Mouse (Mus musculus) hindbrain, embryonic 15.5 days (tissue): Measurements from ENCODE around the gene Lhx2. TPM values are rescaled to one million over a fixed set of nuclear protein-coding genes. Genes with fewer than 3 reads are reported as not detected.
A peak's percentile ranks its signal among the peaks of the same experiment; 100 is the strongest.

Experiments
- ATAC-seq: fragments of 200-750 bp; cut with Nextera tagmentation; 2 replicates; pipeline ENCODE4 v1.8.0; 2017; ENCODE audit warnings: low read depth, moderate number of reproducible peaks, moderate TSS enrichment; ENCODE audit not compliant: low FRiP score
- H3K27ac ChIP-seq: fragments of 300-500 bp; sonication (generic); replicated peaks from 2 replicates; pipeline ENCODE4 v1.5.1; 2015; ENCODE audit warnings: mild to moderate bottlenecking, inconsistent platforms
- H3K27me3 ChIP-seq: fragments of 300-500 bp; sonication (generic); 2 replicates; pipeline ENCODE4 v1.6.1; 2015; ENCODE audit warnings: control low read depth, inconsistent platforms
- H3K36me3 ChIP-seq: fragments of 300-500 bp; sonication (generic); 2 replicates; pipeline ENCODE4 v1.6.1; 2015; ENCODE audit warnings: control low read depth, inconsistent platforms
- H3K4me1 ChIP-seq: fragments of 300-500 bp; sonication (generic); replicated peaks from 2 replicates; pipeline ENCODE4 v1.6.1; 2015; ENCODE audit warnings: control low read depth, inconsistent platforms
- H3K4me2 ChIP-seq: fragments of 300-500 bp; sonication (generic); 2 replicates; pipeline ENCODE4 v1.6.1; 2015; ENCODE audit warnings: moderate library complexity, mild to moderate bottlenecking, inconsistent platforms
- H3K4me3 ChIP-seq: fragments of 300-500 bp; sonication (generic); 2 replicates; pipeline ENCODE4 v1.5.1; 2015; ENCODE audit warnings: mild to moderate bottlenecking, inconsistent platforms
- H3K9ac ChIP-seq: fragments of 300-500 bp; sonication (generic); 2 replicates; pipeline ENCODE4 v1.6.1; 2015; ENCODE audit warnings: inconsistent platforms
- H3K9me3 ChIP-seq: fragments of 300-500 bp; sonication (generic); 2 replicates; pipeline ENCODE4 v1.6.1; 2016; ENCODE audit warnings: control low read depth, inconsistent platforms
- WGBS: fragments of 180-500 bp; shearing (Covaris S2); methylation state at CpG from one replicate; pipeline ENCODE4 v1.1.7; 2015; 5-methylcytosine and 5-hydroxymethylcytosine counted together
- polyA plus RNA-seq: library from polyadenylated mRNA; unstranded; fragments of >200 nt; fragmentation: Nextera tagmentation; extraction: Ambion mirVana; gene quantifications from 2 replicates; pipeline ENCODE4 v1.2.1, GENCODE M21; 2015

Lhx2 gene
- polyA plus RNA-seq, 1 experiment from 2014 or later: 12.3 TPM

- H3K27me3 ChIP-seq: peaks cover 94% of the 10 kb centered on the region
- no peak for ATAC-seq
- no peak overlapping the region for H3K27ac ChIP-seq
- no peaks in the 10 kb centered on the region for H3K36me3 ChIP-seq
- no peak overlapping the region for H3K9ac ChIP-seq
- peaks cover 29% of the 10 kb centered on the region for H3K4me1 ChIP-seq
- peak overlapping the region; percentile 52 for H3K4me2 ChIP-seq
- peak overlapping the region; percentile 29 for H3K4me3 ChIP-seq
- H3K9me3 ChIP-seq: no peaks in the 10 kb centered on the region
- under 1% methylated on average over 19 of the region's 19 CpGs for WGBS
Measured at GRCm38 (mm10) chr2:38348660-38349420, 9.8 kb downstream of the Lhx2 start.

DNA sequence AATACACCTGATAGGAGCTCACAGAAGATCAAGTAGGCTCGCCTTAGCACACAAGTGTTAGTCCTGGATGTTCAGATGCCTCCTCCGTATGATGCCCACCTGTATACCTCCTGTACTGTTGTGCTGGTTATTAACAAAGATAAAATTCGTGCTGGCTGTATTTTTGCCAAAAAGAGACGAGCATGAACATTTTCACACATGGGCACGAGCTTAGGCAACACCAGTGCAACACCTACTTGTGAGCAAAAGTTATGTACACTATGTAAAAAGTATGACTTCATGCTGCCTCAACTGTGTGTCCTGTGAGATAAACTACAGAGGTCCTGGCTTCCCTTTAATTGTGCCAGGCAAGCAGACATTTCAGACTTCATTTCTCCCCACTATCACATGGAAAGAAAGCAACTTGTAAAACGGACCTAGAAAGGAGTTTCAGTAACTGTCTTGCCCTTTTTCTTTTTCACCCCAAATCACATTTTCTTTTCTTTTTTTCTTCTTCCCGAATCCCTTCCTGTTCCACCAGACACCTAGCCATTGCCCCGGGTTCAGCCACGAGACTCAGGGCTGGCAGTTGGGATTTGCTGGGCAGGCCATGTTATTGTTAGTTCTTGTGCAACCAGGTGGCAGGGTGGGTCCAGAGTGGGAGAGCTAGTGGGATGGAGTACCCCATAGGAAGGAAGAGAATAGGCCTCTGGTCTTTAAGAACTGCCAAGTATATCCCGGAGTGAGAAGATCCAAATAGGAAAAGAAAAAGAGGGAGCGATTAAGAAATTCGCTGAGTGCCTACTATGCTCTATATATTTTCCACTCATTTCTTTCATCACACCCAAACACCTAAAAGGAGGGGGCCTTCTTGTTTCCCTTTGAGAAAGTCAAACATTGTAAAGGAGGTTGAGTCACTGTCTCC, 10.6 kb downstream of the Lhx2 start:
- no peaks in the 10 kb centered on the region for H3K36me3 ChIP-seq
- H3K9ac ChIP-seq: no peak overlapping the region
- H3K27me3 ChIP-seq: peaks cover 94% of the 10 kb centered on the region
- WGBS: 7% methylated on average over 12 of the region's 12 CpGs
- no peak for ATAC-seq
- no peaks in the 10 kb centered on the region for H3K9me3 ChIP-seq
- peak overlapping the region; percentile 75 for H3K4me2 ChIP-seq
- no peak overlapping the region for H3K27ac ChIP-seq
- H3K4me1 ChIP-seq: peaks cover 29% of the 10 kb centered on the region
- H3K4me3 ChIP-seq: peak overlapping the region; percentile 39; the same call in 1 of the 2 replicates

GRCm38 (mm10) chr2:38350386-38350785, 11.3 kb downstream of the Lhx2 start:
- H3K27ac ChIP-seq: 0 out of 2 replicates have a peak overlapping the region, but pooled peaks have one; percentile 6
- no peaks in the 10 kb centered on the region for H3K9me3 ChIP-seq
- H3K36me3 ChIP-seq: no peaks in the 10 kb centered on the region
- H3K4me1 ChIP-seq: peaks cover 29% of the 10 kb centered on the region
- H3K9ac ChIP-seq: peak overlapping the region; percentile 25; the same call in 1 of the 2 replicates
- WGBS: 0% methylated on average over 13 of the region's 13 CpGs
- H3K27me3 ChIP-seq: peaks cover 93% of the 10 kb centered on the region
- peak overlapping the region; percentile 75 for H3K4me2 ChIP-seq
- no peak for ATAC-seq
- H3K4me3 ChIP-seq: peak overlapping the region; percentile 39

DNA sequence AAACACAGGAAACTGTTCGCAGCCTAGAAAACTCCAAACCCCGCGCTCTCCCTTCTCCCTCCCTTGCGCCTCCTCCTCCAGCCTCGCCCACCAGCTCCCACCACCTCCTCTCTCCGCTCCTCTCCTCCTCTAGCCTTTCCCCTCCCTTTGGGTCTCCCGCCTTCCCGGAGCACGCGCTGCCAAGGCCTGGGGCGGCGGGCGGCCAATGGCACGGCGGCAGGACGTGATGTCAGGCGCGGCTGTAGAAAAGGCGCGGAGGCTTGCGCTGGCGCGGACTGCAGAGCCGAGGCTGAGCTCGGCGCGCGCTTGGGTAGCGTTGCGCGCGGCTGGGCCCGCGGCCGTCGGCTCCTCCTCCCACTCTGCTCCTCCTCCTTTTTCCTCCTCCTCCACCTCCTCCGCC, 11.7 kb downstream of the Lhx2 start:
- Histone ChIP-seq H3K4me3 (peak overlapping the region; percentile 39), H3K4me1 (peaks cover 29% of the 10 kb centered on the region), H3K27ac (0 out of 2 replicates have a peak overlapping the region, but pooled peaks have one; percentile 6), H3K4me2 (peak overlapping the region; percentile 75), H3K27me3 (peaks cover 90% of the 10 kb centered on the region), H3K9me3 (no peaks in the 10 kb centered on the region), H3K9ac (peak overlapping the region; percentile 26), H3K36me3 (no peaks in the 10 kb centered on the region)
- under 1% methylated on average over 33 of the region's 37 CpGs for WGBS
- ATAC-seq: peak; percentile 90

GRCm38 (mm10) chr2:38351641-38352320, 12.7 kb downstream of the Lhx2 start:
- under 1% methylated on average over 53 of the region's 57 CpGs for WGBS
- peak overlapping the region; percentile 39 for H3K4me3 ChIP-seq
- no peaks in the 10 kb centered on the region for H3K9me3 ChIP-seq
- H3K4me2 ChIP-seq: peak overlapping the region; percentile 75
- peaks cover 35% of the 10 kb centered on the region for H3K4me1 ChIP-seq
- no peak overlapping the region; the same call in 1 of the 2 replicates for H3K27ac ChIP-seq
- H3K36me3 ChIP-seq: no peaks in the 10 kb centered on the region
- ATAC-seq: no peak
- peak overlapping the region; percentile 26 for H3K9ac ChIP-seq
- H3K27me3 ChIP-seq: peaks cover 86% of the 10 kb centered on the region

DNA sequence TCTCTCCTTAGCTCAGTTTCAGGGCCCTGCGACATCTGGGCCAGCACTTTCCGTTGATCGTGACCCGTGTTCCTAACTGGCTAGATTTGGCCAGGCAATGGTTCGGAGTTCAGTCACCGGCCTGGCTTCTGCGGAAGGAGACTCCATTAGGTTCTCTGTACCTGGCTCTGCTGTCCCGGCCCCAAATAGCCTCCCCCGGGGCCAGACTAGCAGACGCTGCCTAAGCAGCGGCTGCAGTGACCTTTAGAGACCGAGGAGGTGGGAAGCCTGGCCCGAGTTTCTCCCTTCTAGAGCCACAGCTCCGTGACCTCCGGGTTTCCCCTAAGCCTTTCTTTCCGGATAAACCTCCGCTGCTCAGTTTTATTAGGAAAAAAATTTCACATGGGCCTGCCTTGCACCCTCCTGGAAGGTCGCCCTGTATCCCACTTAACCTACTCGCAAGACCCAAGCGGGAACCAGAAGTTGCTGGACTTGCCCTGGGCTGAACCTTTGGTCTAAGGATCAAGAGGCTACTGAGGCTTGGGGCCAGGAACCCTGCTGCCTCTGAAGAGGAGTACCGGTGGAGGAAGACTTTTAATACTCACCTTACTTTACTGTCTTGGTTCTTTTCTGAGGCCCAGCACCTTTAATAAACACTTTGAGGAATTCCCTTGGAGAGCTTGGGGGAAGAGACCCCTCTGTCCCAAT, 13.4 kb downstream of the Lhx2 start:
- no peak overlapping the region for H3K9ac ChIP-seq
- H3K4me2 ChIP-seq: peak overlapping the region; percentile 75
- ATAC-seq: no peak
- 2% methylated on average over 21 of the region's 21 CpGs for WGBS
- H3K27me3 ChIP-seq: peaks cover 84% of the 10 kb centered on the region
- peak overlapping the region; percentile 39 for H3K4me3 ChIP-seq
- no peaks in the 10 kb centered on the region for H3K36me3 ChIP-seq
- H3K27ac ChIP-seq: no peak overlapping the region
- H3K4me1 ChIP-seq: peaks cover 37% of the 10 kb centered on the region
- H3K9me3 ChIP-seq: no peaks in the 10 kb centered on the region

DNA sequence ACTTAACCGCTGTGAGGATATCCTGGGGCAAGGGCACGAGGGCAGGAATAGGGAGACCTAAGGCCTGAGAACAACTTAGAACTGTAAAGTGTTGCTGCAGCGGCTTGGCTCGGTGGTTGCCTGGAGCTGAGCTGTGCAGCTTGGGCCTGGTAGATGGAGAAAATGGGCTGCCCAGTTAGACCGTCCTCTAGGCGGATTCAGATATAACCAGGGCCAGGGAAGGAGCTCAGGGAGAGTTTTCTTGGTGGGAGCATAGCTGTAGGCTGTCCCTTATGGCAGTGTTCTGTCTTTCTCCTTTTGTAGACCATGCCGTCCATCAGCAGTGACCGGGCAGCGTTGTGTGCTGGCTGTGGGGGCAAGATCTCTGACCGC, 13.9 kb downstream of the Lhx2 start:
- H3K9me3 ChIP-seq: no peaks in the 10 kb centered on the region
- no peak overlapping the region for H3K27ac ChIP-seq
- H3K9ac ChIP-seq: no peak overlapping the region
- H3K27me3 ChIP-seq: peaks cover 86% of the 10 kb centered on the region
- H3K4me1 ChIP-seq: peaks cover 34% of the 10 kb centered on the region
- no peaks in the 10 kb centered on the region for H3K36me3 ChIP-seq
- no peak for ATAC-seq
- 4% methylated on average over 10 of the region's 10 CpGs for WGBS
- peak overlapping the region; percentile 39 for H3K4me3 ChIP-seq
- H3K4me2 ChIP-seq: peak overlapping the region; percentile 75

- no peak for ATAC-seq
- no peaks in the 10 kb centered on the region for H3K9me3 ChIP-seq
- no peaks in the 10 kb centered on the region for H3K36me3 ChIP-seq
- WGBS: 14% methylated on average over 4 of the region's 4 CpGs
- H3K27ac ChIP-seq: no peak overlapping the region
- no peak overlapping the region for H3K9ac ChIP-seq
- H3K4me3 ChIP-seq: peak overlapping the region; percentile 39
- peaks cover 88% of the 10 kb centered on the region for H3K27me3 ChIP-seq
- H3K4me2 ChIP-seq: peak overlapping the region; percentile 75
- H3K4me1 ChIP-seq: peaks cover 32% of the 10 kb centered on the region
Measured at GRCm38 (mm10) chr2:38353664-38354063, 14.6 kb downstream of the Lhx2 start.

GRCm38 (mm10) chr2:38354179-38354716, 15.2 kb downstream of the Lhx2 start:
- H3K27ac ChIP-seq: no peak overlapping the region
- no peak for ATAC-seq
- peaks cover 32% of the 10 kb centered on the region for H3K4me1 ChIP-seq
- no peaks in the 10 kb centered on the region for H3K9me3 ChIP-seq
- H3K4me2 ChIP-seq: peak overlapping the region; percentile 75
- H3K36me3 ChIP-seq: no peaks in the 10 kb centered on the region
- 2% methylated on average over 22 of the region's 22 CpGs for WGBS
- H3K9ac ChIP-seq: no peak overlapping the region
- peak overlapping the region; percentile 39 for H3K4me3 ChIP-seq
- H3K27me3 ChIP-seq: peaks cover 88% of the 10 kb centered on the region

DNA sequence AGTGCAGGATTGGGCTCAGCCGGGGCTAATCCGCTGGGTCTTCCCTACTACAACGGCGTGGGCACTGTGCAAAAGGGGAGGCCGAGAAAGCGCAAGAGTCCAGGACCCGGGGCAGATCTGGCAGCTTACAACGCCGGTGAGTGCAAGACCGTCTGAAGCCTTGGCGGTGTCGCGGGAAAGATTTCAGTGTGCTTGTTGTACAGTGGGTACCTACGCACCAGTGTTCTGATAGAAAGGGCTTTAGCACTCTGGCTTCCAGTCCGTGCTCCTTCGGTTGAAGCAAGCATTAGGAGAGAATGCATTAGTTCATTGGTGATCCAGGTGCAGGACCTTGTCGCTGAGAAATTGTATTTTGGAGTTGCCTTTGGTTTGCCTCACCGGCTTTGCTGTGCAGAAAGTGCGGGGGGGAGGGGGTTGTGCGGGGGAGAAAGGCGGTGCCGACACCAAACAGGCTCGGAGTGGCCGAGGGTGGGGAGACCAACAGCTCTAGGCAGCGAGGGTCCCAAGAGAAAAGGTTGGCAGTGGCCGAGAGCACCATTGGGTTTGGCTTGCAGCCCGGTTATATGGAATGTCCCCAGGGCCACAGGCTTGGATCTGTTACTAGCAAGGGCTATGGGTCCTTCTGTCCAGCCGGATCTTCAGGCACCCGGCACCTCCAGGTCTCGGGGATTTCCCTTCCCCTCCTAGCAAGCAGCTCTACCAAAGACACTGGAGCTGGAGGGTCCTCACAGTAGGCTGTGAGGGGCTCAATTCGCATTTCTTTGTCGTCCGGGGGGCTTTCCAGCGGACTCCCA, 15.8 kb downstream of the Lhx2 start:
- WGBS: under 1% methylated on average over 34 of the region's 34 CpGs
- Histone ChIP-seq H3K27me3 (peaks cover 88% of the 10 kb centered on the region), H3K4me3 (peak overlapping the region; percentile 39), H3K4me1 (peaks cover 32% of the 10 kb centered on the region), H3K9ac (no peak overlapping the region), H3K4me2 (peak overlapping the region; percentile 75), H3K9me3 (no peaks in the 10 kb centered on the region), H3K36me3 (no peaks in the 10 kb centered on the region), H3K27ac (no peak overlapping the region)
- ATAC-seq: no peak
